Mouse (Mus musculus) gastrocnemius, postnatal 36 days (tissue): ENCODE results near the gene Jpt1. TPM values are rescaled to one million over a fixed set of nuclear protein-coding genes. Genes with fewer than 3 reads are reported as not detected.

Experiments
- DNase-seq, 2 experiments: peaks; one replicate each; pipeline ENCODE4 v3.0.0; 2022
- intact Hi-C: fragments of 180-260 bp; cut with DNase I; formaldehyde crosslinking; loops from one replicate; pipeline ENCODE4 v1.15.1; 2025
- microRNA-seq, 2 experiments: library from miRNA; unstranded; fragments of <30 nt; microRNA quantifications; one replicate each; pipeline ENCODE4 v1.2.0; 2021
- total RNA-seq, 2 experiments: library from RNA; stranded (reverse); gene quantifications; 2 replicates each; pipeline ENCODE4 v1.2.3; 2021

Gene Jpt1
- total RNA-seq, 2 experiments from 2014 or later = 34.6 to 48.3 TPM

- DNase-seq = no peak
- intact Hi-C loops = no loop called here
These were observed 66.1 kb downstream of the Jpt1 start for GRCm38 (mm10) chr11:115448075-115448474.

Small RNAs within 50 kb of the gene (microRNA-seq; reads per million reads assigned to microRNA genes)
- 0 to 1.1 reads per million in 2 experiments for gene Mir3968

Other genes with a start within 250 kb of the Jpt1 start
- gene Grin2c, start 247.1 kb downstream of the Jpt1 start, total RNA-seq = not detected
- 1 to 10 TPM; 3.6 to 4.4 TPM for gene Fdxr, start 237.3 kb downstream of the Jpt1 start, total RNA-seq
- 1 to 10 TPM; 2.4 to 3.5 TPM for gene Fads6, start 216.7 kb downstream of the Jpt1 start, total RNA-seq
- not detected for gene Otop2, start 207.2 kb downstream of the Jpt1 start, total RNA-seq
- gene Ush1g, start 192.3 kb downstream of the Jpt1 start, total RNA-seq = 1 to 10 TPM in 1 of 2 experiments, under 1 TPM in 1; 0.72 to 1.3 TPM
- not detected for gene Otop3, start 179.7 kb downstream of the Jpt1 start, total RNA-seq
- gene Hid1, start 146.6 kb downstream of the Jpt1 start, total RNA-seq = 1 to 10 TPM; 2.0 TPM
- 1 to 10 TPM; 2.1 to 2.6 TPM for gene Cdr2l, start 132.5 kb downstream of the Jpt1 start, total RNA-seq
- gene Mrpl58, start 110.6 kb downstream of the Jpt1 start, total RNA-seq = 10 to 100 TPM; 86.7 to 98.5 TPM
- gene Atp5h, start 94.4 kb downstream of the Jpt1 start, total RNA-seq = 100 to 1,000 TPM; 770 to 834 TPM
- gene Kctd2, start 94.3 kb downstream of the Jpt1 start, total RNA-seq = 10 to 100 TPM; 12.7 to 12.9 TPM
- not detected for gene Trim80, start 73.8 kb downstream of the Jpt1 start, total RNA-seq
- gene Slc16a5, start 51.9 kb downstream of the Jpt1 start, total RNA-seq = under 1 TPM in 1 of 2 experiments, not detected in 1; 0.61 TPM
- gene Armc7, start 38.7 kb downstream of the Jpt1 start, total RNA-seq = 1 to 10 TPM in 1 of 2 experiments, under 1 TPM in 1; 0.89 to 1.2 TPM
- gene Nt5c, start 22.5 kb downstream of the Jpt1 start, total RNA-seq = 1 to 10 TPM; 6.5 to 9.2 TPM
- gene Sumo2, start 21.9 kb upstream of the Jpt1 start, total RNA-seq = 100 to 1,000 TPM; 107 to 124 TPM
- 10 to 100 TPM; 15.8 to 20.8 TPM for gene Nup85, start 50.0 kb upstream of the Jpt1 start, total RNA-seq
- gene Mrps7, start 89.5 kb upstream of the Jpt1 start, total RNA-seq = 10 to 100 TPM; 66.8 to 72.4 TPM
- gene Gga3, start 89.7 kb upstream of the Jpt1 start, total RNA-seq = 10 to 100 TPM; 12.5 to 13.0 TPM
- gene Mif4gd, start 98.6 kb upstream of the Jpt1 start, total RNA-seq = 10 to 100 TPM; 41.8 to 45.8 TPM
- gene Slc25a19, start 113.9 kb upstream of the Jpt1 start, total RNA-seq = 10 to 100 TPM; 44.4 to 46.8 TPM
- 10 to 100 TPM; 56.4 to 65.7 TPM for gene Grb2, start 194.2 kb upstream of the Jpt1 start, total RNA-seq